Mouse (Mus musculus): ENCODE results near the gene Tnnc2. TPM values are rescaled to one million over a fixed set of nuclear protein-coding genes. Genes with fewer than 3 reads are reported as not detected.
A peak's percentile ranks its signal among the peaks of the same experiment; 100 is the strongest.

The Tnnc2 gene
- polyA plus RNA-seq, 1 experiment from 2014 or later = 1.7 TPM

DNA sequence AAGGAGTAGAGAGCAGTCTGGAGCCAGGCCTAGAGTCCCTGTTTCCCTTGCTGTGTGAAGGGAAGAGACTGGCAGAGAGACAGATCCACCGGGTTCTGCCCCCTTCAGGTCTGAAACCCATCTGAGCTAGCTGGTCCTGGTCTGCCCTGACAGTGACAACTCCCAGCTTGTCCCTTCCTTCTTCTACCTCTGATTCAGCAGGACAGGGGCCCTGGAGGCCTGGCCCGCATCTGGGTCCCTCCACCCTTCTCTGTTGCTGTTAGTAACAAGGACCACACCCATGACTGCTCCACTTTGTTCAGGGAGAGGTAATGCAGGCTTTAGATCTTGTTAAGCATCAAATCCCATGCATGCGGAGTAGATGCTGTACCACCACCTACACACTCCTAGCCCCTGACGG is 8.6 kb upstream of the Tnnc2 start:
- Histone ChIP-seq H3K4me1 (ENCODE audit: control insufficient read depth in 2 of 2, insufficient read depth in 2 of 2, low read length in 2 of 2) (peaks cover 8 to 23% of the 10 kb centered on the region in 2 experiments), H3K27ac (replicated peaks in 1 of 2; ENCODE audit: control insufficient read depth in 1 of 2, insufficient read depth in 1 of 2, low read depth in 2 of 2, low read length in 2 of 2) (no peak overlapping the region), H3K9me3 (ENCODE audit: control insufficient read depth, low read length) (no peaks in the 10 kb centered on the region), H3K4me3 (ENCODE audit: control insufficient read depth in 1 of 2, insufficient read depth in 1 of 2, low read depth in 1 of 2, low read length in 2 of 2) (no peak overlapping the region), H3K4me2 (ENCODE audit: low read length) (no peak overlapping the region), H3K9ac (ENCODE audit: low read length) (no peak overlapping the region), H3K36me3 (ENCODE audit: control insufficient read depth, insufficient read depth, low read length) (peaks cover 46% of the 10 kb centered on the region), H3K27me3 (ENCODE audit: control insufficient read depth, insufficient read depth, low read length) (no peaks in the 10 kb centered on the region)
- WGBS = 60% methylated on average over 4 of the region's 4 CpGs
- ATAC-seq (ENCODE audit: insufficient number of reproducible peaks, insufficient read depth, low FRiP score, low read depth) = no peak

DNA sequence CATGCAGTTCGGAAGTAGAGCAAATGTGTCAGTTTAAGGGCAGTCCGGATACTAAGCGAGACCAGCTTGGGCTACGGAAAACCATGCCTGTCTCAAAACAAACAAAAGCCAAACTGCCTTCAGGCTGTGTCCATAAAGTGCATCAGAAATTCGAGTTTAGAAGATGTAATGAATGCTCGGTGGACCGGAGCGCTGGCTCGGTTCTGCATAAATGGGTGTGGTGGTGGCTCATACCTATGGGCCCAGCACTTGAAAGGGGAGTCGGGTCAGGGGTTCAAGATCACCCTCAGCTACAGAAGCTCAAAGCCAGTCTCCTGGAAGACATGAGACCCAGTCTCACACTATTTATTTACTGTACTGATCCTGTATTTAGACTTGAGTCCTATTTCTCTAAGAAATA is 8.0 kb upstream of the Tnnc2 start:
- peaks cover 6 to 18% of the 10 kb centered on the region in 2 experiments for H3K4me1 ChIP-seq (ENCODE audit: control insufficient read depth in 2 of 2, insufficient read depth in 2 of 2, low read length in 2 of 2)
- H3K9me3 ChIP-seq (ENCODE audit: control insufficient read depth, low read length) = no peaks in the 10 kb centered on the region
- ATAC-seq (ENCODE audit: insufficient number of reproducible peaks, insufficient read depth, low FRiP score, low read depth) = no peak
- H3K4me2 ChIP-seq (ENCODE audit: low read length) = peak overlapping the region; percentile 68; the same call in 1 of the 2 replicates
- no peak overlapping the region for H3K9ac ChIP-seq (ENCODE audit: low read length)
- H3K36me3 ChIP-seq (ENCODE audit: control insufficient read depth, insufficient read depth, low read length) = peaks cover 44% of the 10 kb centered on the region
- no peaks in the 10 kb centered on the region for H3K27me3 ChIP-seq (ENCODE audit: control insufficient read depth, insufficient read depth, low read length)
- H3K4me3 ChIP-seq (ENCODE audit: control insufficient read depth in 1 of 2, insufficient read depth in 1 of 2, low read depth in 1 of 2, low read length in 2 of 2) = no peak overlapping the region
- WGBS = 88% methylated on average over 10 of the region's 10 CpGs
- H3K27ac ChIP-seq (replicated peaks in 1 of 2; ENCODE audit: control insufficient read depth in 1 of 2, insufficient read depth in 1 of 2, low read depth in 2 of 2, low read length in 2 of 2) = no peak overlapping the region

DNA sequence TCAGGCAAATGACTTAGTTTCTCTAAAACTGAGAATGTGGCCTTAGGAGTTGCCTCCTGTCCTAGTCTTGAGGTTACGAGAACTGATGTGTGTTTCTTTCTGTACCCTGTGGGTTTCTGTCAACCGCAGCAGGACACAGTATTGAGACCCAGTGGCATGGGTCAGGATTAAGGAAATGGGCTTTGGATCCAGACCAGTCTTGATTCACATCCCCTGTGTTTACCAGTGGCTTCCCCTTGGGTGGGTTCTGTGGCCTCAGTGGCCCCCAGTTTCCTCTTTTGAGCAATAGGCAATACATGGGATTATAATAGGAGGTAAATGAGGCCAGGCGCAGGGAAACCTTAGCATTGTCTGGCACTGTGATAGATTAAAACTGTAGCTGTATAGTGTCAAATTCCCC is 7.3 kb upstream of the Tnnc2 start:
- no peak for ATAC-seq (ENCODE audit: insufficient number of reproducible peaks, insufficient read depth, low FRiP score, low read depth)
- H3K9ac ChIP-seq (ENCODE audit: low read length) = peak overlapping the region; percentile 80
- peak overlapping the region; percentile 68 for H3K4me2 ChIP-seq (ENCODE audit: low read length)
- H3K36me3 ChIP-seq (ENCODE audit: control insufficient read depth, insufficient read depth, low read length) = peaks cover 37% of the 10 kb centered on the region
- H3K27me3 ChIP-seq (ENCODE audit: control insufficient read depth, insufficient read depth, low read length) = no peaks in the 10 kb centered on the region
- WGBS = 80% methylated on average over 3 of the region's 3 CpGs
- H3K4me1 ChIP-seq (ENCODE audit: control insufficient read depth in 2 of 2, insufficient read depth in 2 of 2, low read length in 2 of 2) = peaks cover 6 to 16% of the 10 kb centered on the region in 2 experiments
- peak overlapping the region; percentile 56 to 75 for H3K4me3 ChIP-seq (ENCODE audit: control insufficient read depth in 1 of 2, insufficient read depth in 1 of 2, low read depth in 1 of 2, low read length in 2 of 2)
- no peaks in the 10 kb centered on the region for H3K9me3 ChIP-seq (ENCODE audit: control insufficient read depth, low read length)
- H3K27ac ChIP-seq (replicated peaks in 1 of 2; ENCODE audit: control insufficient read depth in 1 of 2, insufficient read depth in 1 of 2, low read depth in 2 of 2, low read length in 2 of 2) = peak overlapping the region; percentile 79 to 85; a peak in 3 of 4 replicates

DNA sequence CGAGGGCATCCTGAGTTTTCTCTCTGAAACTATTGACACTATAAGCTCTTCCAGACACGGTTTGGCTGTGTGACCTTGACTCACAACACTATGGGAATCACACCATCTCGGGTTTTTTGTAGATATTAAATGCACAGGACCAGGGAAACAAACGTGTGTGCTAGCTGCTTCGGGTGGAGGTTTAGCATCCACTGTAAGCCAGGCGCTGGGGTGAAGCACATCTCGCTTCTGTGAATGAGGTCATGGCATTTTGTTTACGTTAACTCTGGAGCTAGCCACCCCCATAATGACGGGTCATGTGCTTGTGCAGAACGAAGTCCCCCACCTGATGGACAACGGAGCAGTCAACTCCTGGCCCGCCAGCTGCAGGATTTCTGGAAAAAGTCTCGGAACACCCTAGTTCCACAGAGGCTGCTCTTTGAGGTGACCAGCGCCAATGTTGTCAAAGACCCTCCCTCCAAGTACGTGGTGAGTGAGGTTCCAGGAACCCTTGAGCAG is 6.7 kb upstream of the Tnnc2 start:
- 3% methylated on average over 15 of the region's 15 CpGs for WGBS
- H3K27me3 ChIP-seq (ENCODE audit: control insufficient read depth, insufficient read depth, low read length) = no peaks in the 10 kb centered on the region
- peaks cover 31% of the 10 kb centered on the region for H3K36me3 ChIP-seq (ENCODE audit: control insufficient read depth, insufficient read depth, low read length)
- peaks cover 6 to 16% of the 10 kb centered on the region in 2 experiments for H3K4me1 ChIP-seq (ENCODE audit: control insufficient read depth in 2 of 2, insufficient read depth in 2 of 2, low read length in 2 of 2)
- peak overlapping the region; percentile 56 to 75 for H3K4me3 ChIP-seq (ENCODE audit: control insufficient read depth in 1 of 2, insufficient read depth in 1 of 2, low read depth in 1 of 2, low read length in 2 of 2)
- H3K9ac ChIP-seq (ENCODE audit: low read length) = peak overlapping the region; percentile 80
- peak overlapping the region; percentile 68 for H3K4me2 ChIP-seq (ENCODE audit: low read length)
- no peak for ATAC-seq (ENCODE audit: insufficient number of reproducible peaks, insufficient read depth, low FRiP score, low read depth)
- H3K9me3 ChIP-seq (ENCODE audit: control insufficient read depth, low read length) = no peaks in the 10 kb centered on the region
- H3K27ac ChIP-seq (replicated peaks in 1 of 2; ENCODE audit: control insufficient read depth in 1 of 2, insufficient read depth in 1 of 2, low read depth in 2 of 2, low read length in 2 of 2) = peak overlapping the region; percentile 79 to 85

DNA sequence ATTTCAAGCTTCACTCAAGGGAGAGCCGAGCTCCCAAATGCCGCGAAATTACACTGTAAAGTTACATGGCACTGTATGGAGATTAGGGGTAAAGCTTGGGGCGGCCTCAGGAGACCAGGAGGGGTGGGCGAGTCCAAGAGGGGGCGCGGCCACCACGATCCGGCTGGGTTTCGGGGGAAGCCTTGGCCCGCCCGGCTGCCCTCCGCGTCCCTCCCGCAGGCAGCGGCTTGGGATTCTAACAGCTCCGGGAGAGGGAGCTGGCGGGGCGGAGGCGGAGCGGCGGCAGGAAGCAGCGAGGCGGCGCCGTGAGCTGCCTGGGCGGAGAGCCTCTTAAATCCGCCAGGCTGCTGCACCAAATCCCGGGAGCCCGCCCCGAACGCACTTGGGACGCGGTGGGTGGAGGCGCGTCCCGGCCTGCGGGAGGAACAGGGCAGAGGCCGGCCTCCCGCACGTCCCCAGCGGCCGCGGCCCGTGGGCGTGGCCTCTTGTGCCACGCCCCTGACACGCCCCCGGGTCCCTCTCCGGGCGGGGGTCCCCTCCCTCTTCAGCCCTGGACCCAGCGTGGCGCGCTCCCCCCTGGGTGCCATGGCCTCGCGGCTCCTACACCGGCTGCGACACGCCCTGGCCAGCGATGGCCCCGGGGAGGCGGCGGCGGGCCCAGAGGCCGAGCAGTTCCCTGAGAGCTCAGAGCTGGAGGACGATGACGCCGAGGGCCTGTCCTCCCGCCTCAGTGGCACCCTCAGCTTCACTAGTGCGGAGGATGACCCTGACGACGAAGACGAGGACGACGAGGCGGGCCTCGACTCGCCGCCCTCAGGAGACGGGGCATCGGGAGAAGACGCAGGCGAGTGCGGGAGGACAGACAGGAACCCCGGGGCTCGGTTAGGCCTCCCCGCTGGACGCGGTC is 6.0 kb upstream of the Tnnc2 start, which contains the start of gene Snx21:
Gene Snx21 (plus strand): TSS at position 343 of the 907 bp plus-strand sequence.
- Histone ChIP-seq H3K4me3 (ENCODE audit: control insufficient read depth in 1 of 2, insufficient read depth in 1 of 2, low read depth in 1 of 2, low read length in 2 of 2) (peak within 1 kb of the TSS; percentile 56 to 75), H3K4me2 (ENCODE audit: low read length) (peak within 1 kb of the TSS; percentile 68), H3K4me1 (ENCODE audit: control insufficient read depth in 2 of 2, insufficient read depth in 2 of 2, low read length in 2 of 2) (peaks cover 6 to 16% of the 10 kb centered on the region in 2 experiments), H3K27me3 (ENCODE audit: control insufficient read depth, insufficient read depth, low read length) (no peaks in the 10 kb centered on the region), H3K36me3 (ENCODE audit: control insufficient read depth, insufficient read depth, low read length) (peaks cover 24% of the 10 kb centered on the region), H3K27ac (replicated peaks in 1 of 2; ENCODE audit: control insufficient read depth in 1 of 2, insufficient read depth in 1 of 2, low read depth in 2 of 2, low read length in 2 of 2) (peak within 1 kb of the TSS; percentile 82 to 85), H3K9me3 (ENCODE audit: control insufficient read depth, low read length) (no peaks in the 10 kb centered on the region), H3K9ac (ENCODE audit: low read length) (peak within 1 kb of the TSS; percentile 80)
- ATAC-seq (ENCODE audit: insufficient number of reproducible peaks, insufficient read depth, low FRiP score, low read depth) = peak; percentile 92
- under 1% methylated on average over 76 of the region's 89 CpGs for WGBS

DNA sequence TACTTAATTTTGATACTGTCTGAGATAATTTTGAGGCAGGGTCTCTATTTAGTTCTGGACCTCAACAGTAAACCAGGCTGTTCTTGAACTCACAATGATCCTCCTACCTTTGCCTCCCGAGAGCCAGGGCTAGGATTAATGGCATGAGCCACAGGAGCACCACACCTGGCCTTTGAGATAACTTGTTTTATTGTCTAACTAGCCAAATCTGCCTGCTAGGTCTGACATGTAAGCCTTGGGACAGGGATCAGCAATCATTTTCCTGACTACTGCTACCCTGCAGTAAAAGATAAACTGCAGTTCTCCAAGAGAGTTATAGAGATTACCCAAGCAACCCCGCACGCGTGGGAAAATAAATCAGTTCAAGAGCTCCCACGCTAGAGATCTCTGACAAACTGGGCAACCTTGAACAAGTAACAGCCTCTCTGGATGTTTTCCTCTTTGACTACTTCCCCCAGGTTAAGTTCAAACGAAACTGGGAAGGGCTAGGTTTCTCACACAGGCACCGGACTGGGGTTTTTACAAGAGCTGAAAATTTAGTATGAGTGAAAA is 5.2 kb upstream of the Tnnc2 start:
- peak overlapping the region; percentile 82 to 85 for H3K27ac ChIP-seq (replicated peaks in 1 of 2; ENCODE audit: control insufficient read depth in 1 of 2, insufficient read depth in 1 of 2, low read depth in 2 of 2, low read length in 2 of 2)
- peak overlapping the region; percentile 80 for H3K9ac ChIP-seq (ENCODE audit: low read length)
- 4% methylated on average over 7 of the region's 7 CpGs for WGBS
- H3K4me1 ChIP-seq (ENCODE audit: control insufficient read depth in 2 of 2, insufficient read depth in 2 of 2, low read length in 2 of 2) = peaks cover 6 to 16% of the 10 kb centered on the region in 2 experiments
- no peaks in the 10 kb centered on the region for H3K9me3 ChIP-seq (ENCODE audit: control insufficient read depth, low read length)
- H3K4me3 ChIP-seq (ENCODE audit: control insufficient read depth in 1 of 2, insufficient read depth in 1 of 2, low read depth in 1 of 2, low read length in 2 of 2) = peak overlapping the region; percentile 56 to 75
- peaks cover 18% of the 10 kb centered on the region for H3K36me3 ChIP-seq (ENCODE audit: control insufficient read depth, insufficient read depth, low read length)
- H3K4me2 ChIP-seq (ENCODE audit: low read length) = peak overlapping the region; percentile 68
- H3K27me3 ChIP-seq (ENCODE audit: control insufficient read depth, insufficient read depth, low read length) = no peaks in the 10 kb centered on the region
- no peak for ATAC-seq (ENCODE audit: insufficient number of reproducible peaks, insufficient read depth, low FRiP score, low read depth)

DNA sequence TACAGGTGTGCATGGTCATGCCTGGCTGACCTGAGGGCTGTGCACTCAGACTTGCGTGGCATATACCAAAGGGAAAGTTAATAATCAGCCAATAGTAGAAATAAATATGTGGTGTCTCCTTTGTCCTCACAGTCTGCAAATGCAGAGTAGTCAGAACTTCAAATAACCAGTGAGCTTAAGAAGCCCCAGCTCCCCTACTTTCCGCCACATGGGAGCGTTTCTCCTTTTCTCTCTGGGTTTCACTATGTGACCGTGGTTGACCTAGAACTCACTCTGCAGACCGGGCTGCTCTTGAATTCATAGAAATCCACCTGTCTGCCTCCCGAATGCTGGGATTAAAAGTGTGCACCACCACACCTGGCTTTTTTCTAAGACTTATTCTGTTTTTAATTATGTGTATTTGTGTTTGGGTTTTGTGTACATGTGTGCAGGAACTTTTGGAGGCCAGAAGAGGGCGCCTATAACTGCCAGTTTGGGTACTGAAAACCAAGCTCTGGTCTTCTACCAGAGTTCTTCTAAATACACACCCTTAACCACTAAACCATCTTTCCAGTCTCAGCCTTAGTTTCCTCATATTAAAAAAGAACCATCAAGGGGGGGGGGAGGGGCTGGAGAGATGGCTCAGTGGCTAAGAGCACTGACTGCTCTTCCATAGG is 4.3 kb upstream of the Tnnc2 start:
- Histone ChIP-seq H3K27me3 (ENCODE audit: control insufficient read depth, insufficient read depth, low read length) (no peaks in the 10 kb centered on the region), H3K4me2 (ENCODE audit: low read length) (no peak overlapping the region), H3K36me3 (ENCODE audit: control insufficient read depth, insufficient read depth, low read length) (peaks cover 9% of the 10 kb centered on the region), H3K4me3 (ENCODE audit: control insufficient read depth in 1 of 2, insufficient read depth in 1 of 2, low read depth in 1 of 2, low read length in 2 of 2) (no peak overlapping the region), H3K9ac (ENCODE audit: low read length) (no peak overlapping the region), H3K4me1 (ENCODE audit: control insufficient read depth in 2 of 2, insufficient read depth in 2 of 2, low read length in 2 of 2) (peaks cover 6 to 16% of the 10 kb centered on the region in 2 experiments), H3K9me3 (ENCODE audit: control insufficient read depth, low read length) (no peaks in the 10 kb centered on the region), H3K27ac (replicated peaks in 1 of 2; ENCODE audit: control insufficient read depth in 1 of 2, insufficient read depth in 1 of 2, low read depth in 2 of 2, low read length in 2 of 2) (no peak overlapping the region)
- no peak for ATAC-seq (ENCODE audit: insufficient number of reproducible peaks, insufficient read depth, low FRiP score, low read depth)
- 79% methylated on average over 7 of the region's 7 CpGs for WGBS

Measured in heart, embryonic 14.5 days (tissue).